Mouse (Mus musculus): ENCODE measurements around the gene Anxa6. TPM values are rescaled to one million over a fixed set of nuclear protein-coding genes. Genes with fewer than 3 reads are reported as not detected.
A peak's percentile ranks its signal among the peaks of the same experiment; 100 is the strongest.

The Anxa6 gene
- total and polyA plus RNA-seq, 3 experiments, result 115 to 168 (median 162) TPM

DNA sequence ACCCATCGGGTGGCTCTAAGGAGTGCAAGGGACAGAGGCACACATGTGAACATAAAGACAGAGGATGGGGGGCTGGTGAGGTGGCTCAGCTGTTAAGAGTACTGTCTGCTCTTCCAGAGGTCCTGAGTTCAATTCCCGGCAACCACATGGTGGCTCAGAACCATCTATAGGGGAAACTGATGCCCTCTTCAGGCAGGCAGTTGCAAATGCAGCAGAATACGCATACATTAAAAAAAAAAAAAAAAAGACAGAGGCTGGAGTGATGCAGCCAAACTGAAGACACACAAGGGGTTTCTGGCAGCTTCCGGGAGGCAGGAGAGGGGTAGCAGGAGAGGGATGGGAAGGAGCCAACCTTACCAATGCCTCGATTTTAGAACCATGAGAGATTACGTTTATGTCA is 50.7 kb downstream of the Anxa6 start:
- Histone ChIP-seq H3K36me3 (replicated peaks in 1 of 2; ENCODE audit: control insufficient read depth in 1 of 2, insufficient read depth in 1 of 2, low read length in 1 of 2) (peaks cover 71 to 93% of the 10 kb centered on the region in 2 experiments), H3K27me3 (replicated peaks) (no peaks in the 10 kb centered on the region), H3K9ac (ENCODE audit: insufficient read depth, low read depth) (no peak overlapping the region), H3K9me3 (replicated peaks; ENCODE audit: low read length) (peaks cover 10% of the 10 kb centered on the region), H3K79me2 (replicated peaks; ENCODE audit: control insufficient read depth, extremely low read depth, insufficient read depth, poor library complexity, severe bottlenecking) (no peaks in the 10 kb centered on the region), H3K4me1 (ENCODE audit: control insufficient read depth in 1 of 2, insufficient read depth in 2 of 2) (peaks cover 0 to 18% of the 10 kb centered on the region in 2 experiments; a peak in 2 of 4 replicates), H3K4me2 (ENCODE audit: insufficient read depth, low read depth, poor library complexity, severe bottlenecking) (no peak overlapping the region), H3K4me3 (replicated peaks in 1 of 3; ENCODE audit: low read depth in 2 of 3, low read length in 2 of 3, poor library complexity in 1 of 3) (no peak overlapping the region), H3K27ac (ENCODE audit: insufficient read depth, low read depth) (no peak overlapping the region)
- no peak for DNase-seq (ENCODE audit: extremely low read depth)
- dilution Hi-C loops (cut with MboI; ENCODE audit: extremely low pct_ligation_motif_present, extremely low pct_unique_long_range_greater_than_20kb, low sequenced_read_pairs), result no loop called here
- in situ Hi-C loops (cut with MboI; ENCODE audit: low pct_ligation_motif_present, low pct_unique_long_range_greater_than_20kb, low sequenced_read_pairs), result loop anchor here (5.0 kb wide), 1 partner anchor 50 kb away; no protein-coding TSS in a partner anchor
- TF ChIP-seq RCOR1 (conservative IDR thresholded peaks at IDR 0.05; ENCODE audit: low read depth, low read length) (no peak), ETS1 (conservative IDR thresholded peaks at IDR 0.05; ENCODE audit: low read depth, low read length) (no peak), NRF1 (IDR thresholded peaks at IDR 0.05; ENCODE audit: low read depth, low read length) (no peak), ZKSCAN1 (IDR thresholded peaks at IDR 0.05; ENCODE audit: borderline replicate concordance, low read depth, low read length) (no peak), MYC (IDR thresholded peaks at IDR 0.05; ENCODE audit: low read depth, low read length) (no peak), RAD21 (IDR thresholded peaks at IDR 0.05; ENCODE audit: low read depth, low read length) (peak; percentile 9), MAX (IDR thresholded peaks at IDR 0.05; ENCODE audit: low read length) (no peak), JUND (conservative IDR thresholded peaks at IDR 0.05; ENCODE audit: low read depth, low read length) (no peak), POLR2AphosphoS2 (IDR thresholded peaks at IDR 0.05; ENCODE audit: low read depth, low read length) (no peak), USF2 (conservative IDR thresholded peaks at IDR 0.05; ENCODE audit: low read depth, low read length) (no peak), BHLHE40 (IDR thresholded peaks at IDR 0.05; ENCODE audit: low read depth, low read length) (no peak), KAT2A (IDR thresholded peaks at IDR 0.05; ENCODE audit: insufficient replicate concordance, low read length) (no peak), POLR2A (IDR thresholded peaks at IDR 0.05; ENCODE audit: low read depth, low read length) (no peak), CHD1 (IDR thresholded peaks at IDR 0.05; ENCODE audit: low read depth, low read length) (no peak), NELFE (IDR thresholded peaks at IDR 0.05; ENCODE audit: low read depth, low read length) (no peak), GABPA (IDR thresholded peaks at IDR 0.05; ENCODE audit: insufficient replicate concordance, low read depth, low read length) (no peak), ZC3H11A (IDR thresholded peaks at IDR 0.05; ENCODE audit: low read depth, low read length) (no peak), USF1 (IDR thresholded peaks at IDR 0.05; ENCODE audit: low read depth, low read length) (no peak), CTCF (conservative IDR thresholded peaks at IDR 0.05 in 1 of 2, IDR thresholded peaks at IDR 0.05 in 1 of 2; ENCODE audit: low read depth in 2 of 2, low read length in 2 of 2) (peak in 1 of 2 experiments; percentile 53; a peak in 2 of 4 replicates), SMC3 (IDR thresholded peaks at IDR 0.05; ENCODE audit: low read depth, low read length) (peak; percentile 32), EP300 (IDR thresholded peaks at IDR 0.05; ENCODE audit: low read length) (no peak), TCF12 (IDR thresholded peaks at IDR 0.05; ENCODE audit: low read depth, low read length) (no peak), HCFC1 (IDR thresholded peaks at IDR 0.05; ENCODE audit: low read depth, low read length) (no peak), TBP (conservative IDR thresholded peaks at IDR 0.05; ENCODE audit: low read depth, low read length) (no peak), CHD2 (IDR thresholded peaks at IDR 0.05; ENCODE audit: low read length) (no peak), UBTF (IDR thresholded peaks at IDR 0.05; ENCODE audit: low read depth, low read length) (no peak), MAZ (IDR thresholded peaks at IDR 0.05; ENCODE audit: low read depth, low read length) (no peak), JUN (IDR thresholded peaks at IDR 0.05; ENCODE audit: insufficient read depth, low read depth, low read length) (no peak), ZMIZ1 (IDR thresholded peaks at IDR 0.05; ENCODE audit: low read depth, low read length) (no peak), ZNF384 (IDR thresholded peaks at IDR 0.05; ENCODE audit: low read depth, low read length) (peak; percentile 86), MAFK (IDR thresholded peaks at IDR 0.05; ENCODE audit: insufficient replicate concordance, low read length) (no peak)

Measured in CH12.LX (cell line).